Comparison of ENCODE assay signal across 10 mouse cellular contexts in genomic region chr5:33337206-33337605, GRCm38 (mm10). TPM values are rescaled to one million over a fixed set of nuclear protein-coding genes. Genes with fewer than 3 reads are reported as not detected.
DNase-seq lines count a peak whose midpoint lies in the region; ATAC-seq and TF ChIP-seq lines count a peak whose summit lies in the region.
"Had no signal": no experiment of that assay in that cellular context is flagged by ENCODE, and none has a peak within 500 bp of the region (broad histone marks: within the 10 kb centered on the region; RNA-seq: fewer than 3 reads in every experiment).

No protein-coding gene starts in this region.

- ATAC-seq in heart, embryonic 16.5 days (replicated peaks; ENCODE audit: extremely low read depth, insufficient read depth, low FRiP score): no peak
- ATAC-seq in liver, embryonic 16.5 days (ENCODE audit: low read depth): no peak
- ATAC-seq in erythroblast, adult 5-6 weeks (replicated peaks; ENCODE audit: low FRiP score, poor library complexity, severe bottlenecking): no peak
- ATAC-seq in granulocyte monocyte progenitor cell, adult 5-6 weeks (replicated peaks; ENCODE audit: poor library complexity, severe bottlenecking): no peak

- H3K36me3 ChIP-seq in heart, embryonic 16.5 days (ENCODE audit: control insufficient read depth, insufficient read depth): peaks cover 6% of the 10 kb centered on the region; the same call in 1 of the 2 replicates
- H3K36me3 ChIP-seq in heart, embryonic 10.5 days: peaks cover 33% of the 10 kb centered on the region
- H3K36me3 ChIP-seq in E14TG2a.4 (ENCODE audit: insufficient read depth, low read length): peaks cover 42% of the 10 kb centered on the region
- no peaks in the 10 kb centered on the region for H3K36me3 ChIP-seq in liver, embryonic 16.5 days (ENCODE audit: control insufficient read depth, insufficient read depth)

- 43% methylated on average over 8 of the region's 8 CpGs for WGBS in heart, embryonic 16.5 days
- WGBS in heart, embryonic 10.5 days: 52% methylated on average over 8 of the region's 8 CpGs
- 64% methylated on average over 8 of the region's 8 CpGs for WGBS in liver, embryonic 16.5 days (ENCODE audit: insufficient replicate concordance)

- H3K9ac ChIP-seq in heart, embryonic 16.5 days (ENCODE audit: low read length): peak overlapping the region; percentile 30; the same call in 1 of the 2 replicates
- no peak overlapping the region for H3K9ac ChIP-seq in liver, embryonic 16.5 days (ENCODE audit: low read depth, low read length)

- peaks cover 4% of the 10 kb centered on the region; the same call in 1 of the 2 replicates for H3K9me3 ChIP-seq in heart, embryonic 16.5 days (replicated peaks; ENCODE audit: control insufficient read depth, low read length)
- no peaks in the 10 kb centered on the region; the same call in 1 of the 2 replicates for H3K9me3 ChIP-seq in heart, embryonic 10.5 days
- peaks cover 26% of the 10 kb centered on the region for H3K9me3 ChIP-seq in E14TG2a.4 (ENCODE audit: low read length)
- H3K9me3 ChIP-seq in liver, embryonic 16.5 days (replicated peaks; ENCODE audit: control insufficient read depth, low read length): no peaks in the 10 kb centered on the region

- H3K4me1 ChIP-seq in heart, embryonic 16.5 days (ENCODE audit: control insufficient read depth, insufficient read depth, low read length): peaks cover 27% of the 10 kb centered on the region
- peaks cover 35% of the 10 kb centered on the region for H3K4me1 ChIP-seq in heart, embryonic 10.5 days
- peaks cover 56% of the 10 kb centered on the region for H3K4me1 ChIP-seq in E14TG2a.4 (replicated peaks; ENCODE audit: low read depth, low read length)
- peaks cover 8% of the 10 kb centered on the region for H3K4me1 ChIP-seq in embryonic fibroblast, embryonic 13.5 days (ENCODE audit: control insufficient read depth, insufficient read depth, low read length)
- peaks cover 20% of the 10 kb centered on the region for H3K4me1 ChIP-seq in liver, embryonic 16.5 days (ENCODE audit: control insufficient read depth, low read depth, low read length)

- no peak for TF ChIP-seq POLR2A in embryonic fibroblast, embryonic 13.5 days (IDR thresholded peaks at IDR 0.05; ENCODE audit: low read depth, low read length)

- no peak for DNase-seq in heart, embryonic 10.5 days (ENCODE audit: low spot score)
- DNase-seq in MN1 (ENCODE audit: low spot score): no peak
- DNase-seq: cerebellum, adult 8-10 months; spleen, adult 18-20 months had no signal

- no peaks in the 10 kb centered on the region for H3K27me3 ChIP-seq in heart, embryonic 16.5 days (ENCODE audit: control insufficient read depth, insufficient read depth, low read length)
- H3K27me3 ChIP-seq in heart, embryonic 10.5 days (ENCODE audit: insufficient read depth, poor library complexity, severe bottlenecking): no peaks in the 10 kb centered on the region
- H3K27me3 ChIP-seq in E14TG2a.4 (ENCODE audit: insufficient read depth, low read length): no peaks in the 10 kb centered on the region
- no peaks in the 10 kb centered on the region for H3K27me3 ChIP-seq in liver, embryonic 16.5 days (ENCODE audit: control insufficient read depth, insufficient read depth, low read depth, low read length)

- peak overlapping the region; percentile 80; the same call in 1 of the 2 replicates for H3K4me3 ChIP-seq in heart, embryonic 16.5 days (ENCODE audit: low read length)
- no peak overlapping the region for H3K4me3 ChIP-seq in heart, embryonic 10.5 days
- peak overlapping the region; percentile 97 for H3K4me3 ChIP-seq in E14TG2a.4 (replicated peaks; ENCODE audit: low read length)
- peak overlapping the region; percentile 87; the same call in 1 of the 2 replicates for H3K4me3 ChIP-seq in embryonic fibroblast, embryonic 13.5 days (ENCODE audit: insufficient read depth, low read length)
- no peak overlapping the region; the same call in 1 of the 2 replicates for H3K4me3 ChIP-seq in liver, embryonic 16.5 days (ENCODE audit: low read depth, low read length)

- peak overlapping the region; percentile 91 for H3K4me2 ChIP-seq in heart, embryonic 16.5 days (ENCODE audit: low read depth, low read length)
- H3K4me2 ChIP-seq in liver, embryonic 16.5 days (ENCODE audit: low read depth, low read length): peak overlapping the region; percentile 91

- H3K27ac ChIP-seq in heart, embryonic 16.5 days (ENCODE audit: low read length): no peak overlapping the region
- no peak overlapping the region for H3K27ac ChIP-seq in heart, embryonic 10.5 days
- H3K27ac ChIP-seq in embryonic fibroblast, embryonic 13.5 days (ENCODE audit: insufficient read depth, low read length): no peak overlapping the region
- H3K27ac ChIP-seq in liver, embryonic 16.5 days (ENCODE audit: low read length): no peak overlapping the region

- TF ChIP-seq CTCF in E14TG2a.4 (conservative IDR thresholded peaks at IDR 0.05; ENCODE audit: low read length): no peak
- TF ChIP-seq CTCF in embryonic fibroblast, embryonic 13.5 days (IDR thresholded peaks at IDR 0.05; ENCODE audit: borderline replicate concordance, insufficient read depth, low read length): no peak

RNA-seq across cellular contexts. Expression of gene Maea, which starts 1.9 kb away (rescaled TPM):
- 144 and 145 TPM in 2 replicates for polyA plus RNA-seq in heart, embryonic 16.5 days (2015; fragmentation: Nextera tagmentation; extraction: Ambion mirVana)
- polyA plus RNA-seq in heart, embryonic 10.5 days (2016; fragmentation: Nextera tagmentation; extraction: Ambion mirVana): 140 and 156 TPM in 2 replicates
- 135 and 148 TPM in 2 replicates for polyA plus RNA-seq in embryonic fibroblast, embryonic 13.5 days (2011; ENCODE audit: insufficient read length, low read depth, missing spikeins)
- 46.2 and 49.6 TPM in 2 replicates for polyA plus RNA-seq in liver, embryonic 16.5 days (2015; fragmentation: Nextera tagmentation; extraction: Ambion mirVana)
- 7.9 and 12.7 TPM in 2 replicates for total RNA-seq in erythroblast, adult 5-6 weeks (2015; ENCODE audit: low replicate concordance)
- total RNA-seq in erythroblast, adult 5-6 weeks (2017; ENCODE audit: low replicate concordance): 25.0 and 26.3 TPM in 2 replicates
- 46.0 and 68.6 TPM in 2 replicates for total RNA-seq in granulocyte monocyte progenitor cell, adult 5-6 weeks (2014; fragmentation: Nextera tagmentation)
- total RNA-seq in granulocyte monocyte progenitor cell, adult 5-6 weeks (2017): 204 and 205 TPM in 2 replicates

RNA-seq across cellular contexts. Expression of gene Uvssa, which starts 41.1 kb away (rescaled TPM):
- 4.2 and 4.7 TPM in 2 replicates for polyA plus RNA-seq in heart, embryonic 16.5 days (2015; fragmentation: Nextera tagmentation; extraction: Ambion mirVana)
- 4.2 and 5.1 TPM in 2 replicates for polyA plus RNA-seq in heart, embryonic 10.5 days (2016; fragmentation: Nextera tagmentation; extraction: Ambion mirVana)
- polyA plus RNA-seq in embryonic fibroblast, embryonic 13.5 days (2011; ENCODE audit: insufficient read length, low read depth, missing spikeins): 11.9 and 15.0 TPM in 2 replicates
- 3.0 and 3.1 TPM in 2 replicates for polyA plus RNA-seq in liver, embryonic 16.5 days (2015; fragmentation: Nextera tagmentation; extraction: Ambion mirVana)
- total RNA-seq in erythroblast, adult 5-6 weeks (2015; ENCODE audit: low replicate concordance): 5.6 and 6.5 TPM in 2 replicates
- total RNA-seq in erythroblast, adult 5-6 weeks (2017; ENCODE audit: low replicate concordance): 5.3 and 6.9 TPM in 2 replicates
- 7.0 and 9.5 TPM in 2 replicates for total RNA-seq in granulocyte monocyte progenitor cell, adult 5-6 weeks (2014; fragmentation: Nextera tagmentation)
- total RNA-seq in granulocyte monocyte progenitor cell, adult 5-6 weeks (2017): 5.8 and 6.6 TPM in 2 replicates

Comparison
In these comparisons a context has a peak if more than half of its experiments do, and no peak if none do; other contexts are left out.
1. H3K4me3 ChIP-seq: peak in heart, embryonic 16.5 days (single experiment), E14TG2a.4 (single experiment) and embryonic fibroblast, embryonic 13.5 days (single experiment); none in heart, embryonic 10.5 days (single experiment) and liver, embryonic 16.5 days (single experiment).